Mouse (Mus musculus): Measurements from ENCODE around the gene Rnf144b. TPM values are rescaled to one million over a fixed set of nuclear protein-coding genes. Genes with fewer than 3 reads are reported as not detected.

The Rnf144b gene
- polyA plus RNA-seq, 1 experiment from 2014 or later = 0.90 TPM

DNA sequence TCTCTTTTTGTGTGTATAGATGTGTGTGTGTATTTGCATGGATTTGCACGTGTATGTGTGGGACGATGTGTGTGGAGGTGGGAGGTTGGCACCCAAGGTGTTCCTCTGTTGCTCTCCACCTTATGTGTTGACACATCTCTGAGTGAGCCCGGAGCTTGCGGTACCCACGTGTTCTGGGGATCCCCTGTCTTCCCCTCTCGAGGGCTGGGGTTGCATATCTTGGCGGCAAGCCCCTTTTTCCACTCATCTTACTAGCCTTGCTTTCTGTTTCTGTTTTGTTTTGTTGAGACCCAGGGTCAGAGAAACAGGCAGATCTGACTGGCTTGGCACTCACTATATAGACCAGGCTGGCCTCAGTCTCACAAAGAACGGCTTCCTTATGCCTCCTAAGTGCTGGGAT, 10.6 kb downstream of the Rnf144b start:
- no peaks in the 10 kb centered on the region for H3K4me1 ChIP-seq (replicated peaks; ENCODE audit: control insufficient read depth, insufficient read depth, low read length)
- 80% methylated on average over 8 of the region's 8 CpGs for WGBS
- DNase-seq (ENCODE audit: low spot score) = no peak
- H3K27me3 ChIP-seq (replicated peaks; ENCODE audit: control insufficient read depth, insufficient read depth, low read length) = no peaks in the 10 kb centered on the region
- no peak overlapping the region for H3K4me3 ChIP-seq (ENCODE audit: low read depth, low read length)
- ATAC-seq (replicated peaks; ENCODE audit: low FRiP score) = no peak
- H3K9me3 ChIP-seq (ENCODE audit: control insufficient read depth, low read length) = no peaks in the 10 kb centered on the region
- no peak overlapping the region for H3K9ac ChIP-seq (ENCODE audit: low read depth, low read length)
- no peaks in the 10 kb centered on the region for H3K36me3 ChIP-seq (ENCODE audit: control insufficient read depth, insufficient read depth, low read length)
- no peak overlapping the region for H3K27ac ChIP-seq (ENCODE audit: low read depth, low read length)
- H3K4me2 ChIP-seq = no peak overlapping the region

DNA sequence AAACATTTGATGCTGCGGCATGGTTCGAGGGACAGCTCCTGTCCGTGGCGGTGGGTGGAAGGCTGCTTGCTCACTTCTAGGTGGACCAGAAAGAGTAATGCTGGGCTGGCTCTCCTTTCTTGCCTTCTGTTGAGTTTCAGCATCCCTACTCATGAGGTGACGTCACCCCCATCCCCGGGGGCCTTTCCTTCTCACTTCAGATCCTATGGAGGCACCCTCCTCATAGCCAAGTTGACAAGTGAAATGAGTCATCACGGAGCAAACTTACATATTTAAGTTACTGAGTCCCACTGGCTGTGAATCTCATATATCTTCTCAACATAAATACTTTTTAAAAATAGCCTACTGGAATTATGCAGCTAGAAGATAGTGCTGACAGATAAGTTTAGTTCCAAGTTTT, 12.4 kb downstream of the Rnf144b start:
- Histone ChIP-seq H3K27ac (ENCODE audit: low read depth, low read length) (no peak overlapping the region), H3K9ac (ENCODE audit: low read depth, low read length) (no peak overlapping the region), H3K27me3 (replicated peaks; ENCODE audit: control insufficient read depth, insufficient read depth, low read length) (no peaks in the 10 kb centered on the region), H3K4me2 (no peak overlapping the region), H3K4me3 (ENCODE audit: low read depth, low read length) (no peak overlapping the region), H3K36me3 (ENCODE audit: control insufficient read depth, insufficient read depth, low read length) (no peaks in the 10 kb centered on the region), H3K9me3 (ENCODE audit: control insufficient read depth, low read length) (no peaks in the 10 kb centered on the region), H3K4me1 (replicated peaks; ENCODE audit: control insufficient read depth, insufficient read depth, low read length) (no peaks in the 10 kb centered on the region)
- 83% methylated on average over 7 of the region's 7 CpGs for WGBS
- ATAC-seq (replicated peaks; ENCODE audit: low FRiP score) = no peak
- no peak for DNase-seq (ENCODE audit: low spot score)

DNA sequence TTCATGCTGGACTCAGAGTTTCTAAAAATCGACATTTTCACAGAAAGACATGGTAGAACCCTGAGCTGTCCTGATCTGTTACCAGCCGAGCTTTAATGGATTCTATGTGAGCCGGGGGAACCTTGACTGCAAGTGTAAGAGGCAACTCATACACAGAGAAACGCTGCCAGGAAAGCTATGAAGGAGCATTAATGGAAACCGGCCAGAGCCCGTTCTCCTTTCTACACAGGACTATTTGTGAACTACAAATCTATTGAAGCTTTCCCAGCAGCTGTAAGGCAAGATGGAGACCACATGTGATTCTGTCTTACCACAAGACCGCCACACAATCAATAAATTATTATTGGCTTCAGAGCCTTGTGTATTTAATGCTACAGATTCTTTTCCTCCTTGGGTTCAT, 13.3 kb downstream of the Rnf144b start:
- WGBS = 81% methylated on average over 7 of the region's 7 CpGs
- ATAC-seq (replicated peaks; ENCODE audit: low FRiP score) (no peak), DNase-seq (ENCODE audit: low spot score) (no peak)
- no peak overlapping the region for H3K27ac ChIP-seq (ENCODE audit: low read depth, low read length)
- no peaks in the 10 kb centered on the region for H3K27me3 ChIP-seq (replicated peaks; ENCODE audit: control insufficient read depth, insufficient read depth, low read length)
- no peak overlapping the region for H3K4me3 ChIP-seq (ENCODE audit: low read depth, low read length)
- no peaks in the 10 kb centered on the region for H3K36me3 ChIP-seq (ENCODE audit: control insufficient read depth, insufficient read depth, low read length)
- H3K9ac ChIP-seq (ENCODE audit: low read depth, low read length) = no peak overlapping the region
- H3K4me2 ChIP-seq = no peak overlapping the region
- no peaks in the 10 kb centered on the region for H3K4me1 ChIP-seq (replicated peaks; ENCODE audit: control insufficient read depth, insufficient read depth, low read length)
- H3K9me3 ChIP-seq (ENCODE audit: control insufficient read depth, low read length) = no peaks in the 10 kb centered on the region

DNA sequence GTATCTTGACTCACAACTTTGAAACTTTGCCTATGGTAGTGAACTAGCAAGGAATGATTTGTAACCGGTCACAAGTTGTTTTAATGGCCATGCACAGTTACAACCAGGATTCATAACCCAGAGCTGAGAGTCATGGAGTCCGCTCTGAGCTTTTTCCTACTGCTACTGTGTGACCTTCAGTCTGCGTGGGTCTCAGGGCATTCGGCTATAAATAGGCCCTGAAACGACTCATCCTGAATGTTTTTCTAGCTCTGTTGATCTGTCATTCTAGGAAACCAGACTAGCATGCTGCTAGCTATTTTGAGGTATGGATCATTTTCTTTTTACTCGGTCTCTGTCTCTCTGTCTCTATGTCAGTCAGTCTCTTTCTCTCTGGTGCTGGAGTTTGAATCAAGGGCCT, 20.3 kb downstream of the Rnf144b start:
- Histone ChIP-seq H3K27me3 (replicated peaks; ENCODE audit: control insufficient read depth, insufficient read depth, low read length) (no peaks in the 10 kb centered on the region), H3K27ac (ENCODE audit: low read depth, low read length) (no peak overlapping the region), H3K4me1 (replicated peaks; ENCODE audit: control insufficient read depth, insufficient read depth, low read length) (no peaks in the 10 kb centered on the region), H3K4me3 (ENCODE audit: low read depth, low read length) (no peak overlapping the region), H3K4me2 (no peak overlapping the region), H3K36me3 (ENCODE audit: control insufficient read depth, insufficient read depth, low read length) (no peaks in the 10 kb centered on the region), H3K9me3 (ENCODE audit: control insufficient read depth, low read length) (no peaks in the 10 kb centered on the region), H3K9ac (ENCODE audit: low read depth, low read length) (no peak overlapping the region)
- DNase-seq (ENCODE audit: low spot score) = no peak
- ATAC-seq (replicated peaks; ENCODE audit: low FRiP score) = no peak
- WGBS = 70% methylated on average over 6 of the region's 6 CpGs

DNA sequence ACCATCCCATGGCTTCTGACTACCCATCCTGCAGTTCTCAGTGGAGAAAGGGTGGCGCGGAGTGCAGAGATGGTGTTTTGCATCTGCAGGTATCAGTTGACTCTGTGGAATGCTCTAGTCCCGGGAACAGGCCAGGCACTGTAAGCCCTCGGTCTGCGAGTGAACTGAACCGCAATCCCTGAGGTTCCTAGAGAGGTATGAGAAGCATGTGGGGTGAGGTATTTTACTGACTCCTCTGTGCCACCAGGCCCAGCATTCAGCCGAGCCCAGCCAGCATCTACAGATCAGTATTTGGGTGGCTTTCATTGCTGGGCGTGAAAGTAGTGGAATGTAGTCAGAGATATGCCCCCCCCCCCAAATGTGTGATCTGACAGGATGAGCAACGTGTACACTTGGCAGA, 23.5 kb downstream of the Rnf144b start:
- no peaks in the 10 kb centered on the region for H3K4me1 ChIP-seq (replicated peaks; ENCODE audit: control insufficient read depth, insufficient read depth, low read length)
- no peak overlapping the region for H3K27ac ChIP-seq (ENCODE audit: low read depth, low read length)
- no peak overlapping the region for H3K4me2 ChIP-seq
- no peaks in the 10 kb centered on the region for H3K9me3 ChIP-seq (ENCODE audit: control insufficient read depth, low read length)
- no peak for ATAC-seq (replicated peaks; ENCODE audit: low FRiP score)
- H3K36me3 ChIP-seq (ENCODE audit: control insufficient read depth, insufficient read depth, low read length) = no peaks in the 10 kb centered on the region
- WGBS = 63% methylated on average over 9 of the region's 9 CpGs
- no peaks in the 10 kb centered on the region for H3K27me3 ChIP-seq (replicated peaks; ENCODE audit: control insufficient read depth, insufficient read depth, low read length)
- no peak for DNase-seq (ENCODE audit: low spot score)
- no peak overlapping the region for H3K4me3 ChIP-seq (ENCODE audit: low read depth, low read length)
- H3K9ac ChIP-seq (ENCODE audit: low read depth, low read length) = no peak overlapping the region

DNA sequence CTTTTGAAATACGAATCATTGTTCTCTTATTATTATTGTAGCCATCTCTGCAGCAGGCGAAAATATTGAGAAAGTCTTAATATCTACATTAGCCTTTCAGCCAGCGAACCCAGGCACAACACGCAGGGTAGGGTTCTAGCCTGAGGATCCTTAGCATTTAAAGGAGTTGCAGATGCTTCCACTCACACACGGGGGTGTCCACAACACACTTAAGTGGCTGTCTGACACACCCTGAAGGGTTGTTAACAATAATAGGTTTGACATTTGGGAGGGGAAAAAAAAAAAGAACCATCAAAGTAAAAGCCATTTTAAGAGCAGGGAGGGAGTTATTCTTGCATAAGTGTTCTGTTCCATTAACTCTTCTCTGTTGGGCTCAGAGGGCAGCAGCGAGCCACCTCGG, 23.9 kb downstream of the Rnf144b start:
- Histone ChIP-seq H3K9me3 (ENCODE audit: control insufficient read depth, low read length) (no peaks in the 10 kb centered on the region), H3K9ac (ENCODE audit: low read depth, low read length) (no peak overlapping the region), H3K4me3 (ENCODE audit: low read depth, low read length) (no peak overlapping the region), H3K27me3 (replicated peaks; ENCODE audit: control insufficient read depth, insufficient read depth, low read length) (no peaks in the 10 kb centered on the region), H3K4me1 (replicated peaks; ENCODE audit: control insufficient read depth, insufficient read depth, low read length) (no peaks in the 10 kb centered on the region), H3K36me3 (ENCODE audit: control insufficient read depth, insufficient read depth, low read length) (no peaks in the 10 kb centered on the region), H3K4me2 (no peak overlapping the region), H3K27ac (ENCODE audit: low read depth, low read length) (no peak overlapping the region)
- ATAC-seq (replicated peaks; ENCODE audit: low FRiP score) = no peak
- WGBS = 71% methylated on average over 7 of the region's 7 CpGs
- no peak for DNase-seq (ENCODE audit: low spot score)

DNA sequence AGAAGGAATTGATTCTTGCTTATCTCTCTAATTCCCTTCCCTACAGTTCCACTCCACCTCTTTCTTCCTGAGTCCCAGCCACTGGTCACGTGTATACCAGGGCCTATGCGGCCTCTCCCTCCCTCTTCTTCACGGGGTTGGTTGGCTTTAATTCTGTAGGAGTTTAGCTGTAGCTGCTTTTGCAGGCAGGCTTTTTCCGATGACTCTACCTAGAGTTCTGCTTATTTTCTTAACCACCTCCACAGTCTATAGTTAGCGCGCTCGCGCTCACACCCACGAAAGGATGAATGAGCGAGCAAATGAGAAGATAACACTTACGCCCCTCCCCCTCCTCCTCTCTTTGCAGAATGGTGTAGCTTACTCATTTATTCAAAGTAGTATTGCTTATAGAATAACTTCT, 26.1 kb downstream of the Rnf144b start:
- H3K27ac ChIP-seq (ENCODE audit: low read depth, low read length) = no peak overlapping the region
- H3K4me1 ChIP-seq (replicated peaks; ENCODE audit: control insufficient read depth, insufficient read depth, low read length) = no peaks in the 10 kb centered on the region
- no peaks in the 10 kb centered on the region for H3K27me3 ChIP-seq (replicated peaks; ENCODE audit: control insufficient read depth, insufficient read depth, low read length)
- H3K9me3 ChIP-seq (ENCODE audit: control insufficient read depth, low read length) = no peaks in the 10 kb centered on the region
- H3K4me2 ChIP-seq = no peak overlapping the region; the same call in 1 of the 2 replicates
- no peak overlapping the region for H3K9ac ChIP-seq (ENCODE audit: low read depth, low read length)
- no peak for ATAC-seq (replicated peaks; ENCODE audit: low FRiP score)
- H3K36me3 ChIP-seq (ENCODE audit: control insufficient read depth, insufficient read depth, low read length) = no peaks in the 10 kb centered on the region
- 49% methylated on average over 11 of the region's 11 CpGs for WGBS
- DNase-seq (ENCODE audit: low spot score) = no peak
- H3K4me3 ChIP-seq (ENCODE audit: low read depth, low read length) = no peak overlapping the region

DNA sequence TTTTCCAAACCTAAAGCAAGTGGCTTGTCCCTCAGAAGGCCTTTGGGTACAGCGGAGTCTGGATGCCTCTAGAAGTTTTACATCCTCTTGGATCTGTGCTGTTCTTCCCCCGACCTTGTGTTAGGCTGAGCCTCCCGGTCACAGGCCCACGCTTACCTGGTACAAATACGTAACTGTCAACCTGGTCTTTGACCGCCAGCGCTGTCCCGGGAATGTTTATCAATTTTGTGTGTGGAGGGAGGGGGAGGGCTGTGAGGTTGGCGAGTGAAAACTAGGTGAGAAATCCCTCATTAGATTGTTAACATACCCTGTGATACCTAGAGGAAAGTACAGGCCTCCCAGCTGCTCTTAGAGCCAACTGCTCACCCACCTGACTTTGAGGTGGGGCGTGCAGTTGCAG, 27.5 kb downstream of the Rnf144b start:
- no peak for DNase-seq (ENCODE audit: low spot score)
- H3K4me2 ChIP-seq = no peak overlapping the region

DNA sequence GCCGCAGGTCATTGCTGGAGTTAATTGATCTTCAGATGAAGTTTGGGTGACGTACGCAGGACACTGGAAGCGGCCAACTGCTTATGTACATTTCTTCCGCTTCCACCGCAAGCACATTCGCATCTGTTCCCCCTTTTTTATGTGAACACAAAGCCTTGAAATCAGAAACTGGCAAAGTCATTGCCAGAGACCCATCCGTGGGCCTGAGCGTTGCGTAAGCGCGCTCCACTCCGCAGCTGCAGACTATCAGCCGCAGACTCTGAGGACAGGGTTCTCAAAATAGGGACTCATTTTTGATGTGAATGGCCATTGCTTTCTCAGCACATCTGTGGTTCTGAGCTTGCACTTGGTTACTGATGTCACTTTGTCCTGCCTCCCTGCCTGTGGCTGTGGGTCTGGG, 28.6 kb downstream of the Rnf144b start:
- H3K4me3 ChIP-seq (ENCODE audit: low read depth, low read length) = no peak overlapping the region
- WGBS = 84% methylated on average over 14 of the region's 14 CpGs

More for the DNA sequence above, 27.5 kb downstream of the Rnf144b start:
- H3K27ac ChIP-seq (ENCODE audit: low read depth, low read length) = no peak overlapping the region
- H3K9me3 ChIP-seq (ENCODE audit: control insufficient read depth, low read length) = no peaks in the 10 kb centered on the region
- no peaks in the 10 kb centered on the region for H3K4me1 ChIP-seq (replicated peaks; ENCODE audit: control insufficient read depth, insufficient read depth, low read length)
- H3K4me3 ChIP-seq (ENCODE audit: low read depth, low read length) = no peak overlapping the region
- ATAC-seq (replicated peaks; ENCODE audit: low FRiP score) = no peak
- no peak overlapping the region for H3K9ac ChIP-seq (ENCODE audit: low read depth, low read length)
- no peaks in the 10 kb centered on the region for H3K36me3 ChIP-seq (ENCODE audit: control insufficient read depth, insufficient read depth, low read length)
- no peaks in the 10 kb centered on the region for H3K27me3 ChIP-seq (replicated peaks; ENCODE audit: control insufficient read depth, insufficient read depth, low read length)
- WGBS = 77% methylated on average over 10 of the region's 10 CpGs

More for the DNA sequence above, 28.6 kb downstream of the Rnf144b start:
- Histone ChIP-seq H3K4me1 (replicated peaks; ENCODE audit: control insufficient read depth, insufficient read depth, low read length) (no peaks in the 10 kb centered on the region), H3K27ac (ENCODE audit: low read depth, low read length) (no peak overlapping the region), H3K9me3 (ENCODE audit: control insufficient read depth, low read length) (no peaks in the 10 kb centered on the region), H3K9ac (ENCODE audit: low read depth, low read length) (no peak overlapping the region), H3K27me3 (replicated peaks; ENCODE audit: control insufficient read depth, insufficient read depth, low read length) (no peaks in the 10 kb centered on the region), H3K36me3 (ENCODE audit: control insufficient read depth, insufficient read depth, low read length) (no peaks in the 10 kb centered on the region), H3K4me2 (no peak overlapping the region)
- ATAC-seq (replicated peaks; ENCODE audit: low FRiP score) (no peak), DNase-seq (ENCODE audit: low spot score) (no peak)
